Mouse (Mus musculus) heart, embryonic 15.5 days (tissue): ENCODE measurements around the gene Unc80. TPM values are rescaled to one million over a fixed set of nuclear protein-coding genes. Genes with fewer than 3 reads are reported as not detected.
"Not testable (repeated sequence)": the region's sequence is repeated elsewhere in the genome, so short reads cannot be mapped to it uniquely, and the experiment has no call there.

Experiments
- ATAC-seq: fragments of 200-750 bp; cut with Nextera tagmentation; replicated peaks from 2 replicates; pipeline ENCODE4 v1.8.0; 2017; ENCODE audit warnings: low read depth, moderate TSS enrichment; ENCODE audit not compliant: insufficient number of reproducible peaks, insufficient read depth, low FRiP score
- H3K27ac ChIP-seq: fragments of 300-500 bp; sonication (generic); 2 replicates; pipeline ENCODE4 v1.5.1; 2015; ENCODE audit warnings: mild to moderate bottlenecking, inconsistent platforms
- H3K27me3 ChIP-seq: fragments of 300-500 bp; sonication (generic); 2 replicates; pipeline ENCODE4 v1.6.1; 2015; ENCODE audit warnings: inconsistent platforms
- H3K36me3 ChIP-seq: fragments of 300-500 bp; sonication (generic); 2 replicates; pipeline ENCODE4 v1.6.1; 2015; ENCODE audit warnings: mild to moderate bottlenecking, inconsistent platforms
- H3K4me1 ChIP-seq: fragments of 300-500 bp; sonication (generic); replicated peaks from 2 replicates; pipeline ENCODE4 v1.6.1; 2015; ENCODE audit warnings: inconsistent platforms
- H3K4me2 ChIP-seq: fragments of 300-500 bp; sonication (generic); 2 replicates; pipeline ENCODE4 v1.6.1; 2015; ENCODE audit warnings: inconsistent platforms, mild to moderate bottlenecking, moderate library complexity
- H3K4me3 ChIP-seq: fragments of 300-500 bp; sonication (generic); 2 replicates; pipeline ENCODE4 v1.5.1; 2015; ENCODE audit warnings: mild to moderate bottlenecking, inconsistent platforms
- H3K9ac ChIP-seq: fragments of 300-500 bp; sonication (generic); 2 replicates; pipeline ENCODE4 v1.6.1; 2015; ENCODE audit warnings: mild to moderate bottlenecking, inconsistent platforms
- H3K9me3 ChIP-seq: fragments of 300-500 bp; sonication (generic); replicated peaks from 2 replicates; pipeline ENCODE4 v1.6.1; 2016; ENCODE audit warnings: inconsistent platforms
- WGBS: fragments of 180-500 bp; shearing (Covaris S2); methylation state at CpG from one replicate; pipeline ENCODE4 v1.1.7; 2015; ENCODE audit warnings: mixed read lengths; 5-methylcytosine and 5-hydroxymethylcytosine counted together
- polyA plus RNA-seq: library from polyadenylated mRNA; unstranded; fragments of >200 nt; fragmentation: Nextera tagmentation; extraction: Ambion mirVana; gene quantifications from 2 replicates; pipeline ENCODE4 v1.2.1, GENCODE M21; 2015

Unc80 gene
- polyA plus RNA-seq, 1 experiment from 2014 or later, result 0.19 TPM

DNA sequence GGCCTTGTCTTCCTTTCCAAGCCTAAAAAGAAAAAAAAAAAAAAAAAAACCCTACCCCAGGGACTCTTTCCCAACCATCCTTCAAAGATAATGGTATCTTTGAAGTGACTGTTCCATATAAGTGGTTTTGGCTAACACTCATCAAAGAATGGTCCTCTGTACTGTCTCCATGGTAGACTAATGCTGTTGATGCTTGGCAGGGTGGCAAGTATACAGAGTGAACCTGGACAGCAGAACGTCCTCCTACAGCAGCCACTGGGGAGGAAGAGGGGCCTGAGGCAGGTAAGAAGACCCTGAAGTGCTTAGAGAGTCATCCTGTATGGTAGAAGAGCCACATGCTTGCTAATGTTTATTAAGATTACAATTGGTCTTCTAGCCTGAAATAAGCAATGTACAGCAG, 224.1 kb downstream of the Unc80 start:
- Histone ChIP-seq H3K36me3 (no peaks in the 10 kb centered on the region), H3K27ac (no peak overlapping the region), H3K4me1 (no peaks in the 10 kb centered on the region), H3K9me3 (no peaks in the 10 kb centered on the region), H3K27me3 (no peaks in the 10 kb centered on the region), H3K4me3 (no peak overlapping the region), H3K4me2 (no peak overlapping the region), H3K9ac (no peak overlapping the region)
- ATAC-seq, result no peak
- WGBS, result 57% methylated on average over 1 of the region's 1 CpGs

DNA sequence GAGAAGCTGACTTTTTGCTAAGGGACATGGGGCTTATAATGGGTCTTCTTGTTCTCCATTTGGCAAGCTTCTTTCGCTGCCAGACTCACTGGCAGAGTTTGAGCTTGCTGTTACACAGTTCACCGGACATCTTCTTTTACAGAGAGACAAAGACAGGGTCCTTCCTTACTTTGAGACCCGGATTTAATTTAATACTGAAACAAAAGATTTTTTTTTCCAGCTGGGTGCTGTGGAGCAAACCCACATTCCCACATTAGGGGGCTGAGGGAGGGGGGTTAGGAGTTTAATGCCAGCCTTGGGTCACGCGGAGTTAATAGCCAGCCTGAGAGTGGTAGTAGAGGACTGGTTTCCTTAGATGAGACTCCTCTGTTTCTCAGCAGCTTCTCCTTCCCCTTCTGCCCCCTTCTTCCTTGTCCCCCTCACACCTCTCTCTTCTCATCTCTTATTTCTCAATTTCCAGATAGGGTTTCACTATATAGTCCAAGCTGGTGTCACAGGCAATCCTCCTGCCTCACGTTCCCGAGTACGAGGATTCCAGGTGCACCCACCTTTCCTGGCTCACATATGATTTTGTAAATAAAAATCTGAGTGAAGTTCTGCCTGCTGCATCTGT, 224.7 kb downstream of the Unc80 start:
- H3K9me3 ChIP-seq, result no peaks in the 10 kb centered on the region
- no peaks in the 10 kb centered on the region for H3K36me3 ChIP-seq
- 85% methylated on average over 8 of the region's 8 CpGs for WGBS
- H3K4me2 ChIP-seq, result no peak overlapping the region
- H3K9ac ChIP-seq, result no peak overlapping the region
- no peaks in the 10 kb centered on the region for H3K27me3 ChIP-seq
- no peak for ATAC-seq
- no peak overlapping the region for H3K27ac ChIP-seq
- no peak overlapping the region for H3K4me3 ChIP-seq
- no peaks in the 10 kb centered on the region for H3K4me1 ChIP-seq

DNA sequence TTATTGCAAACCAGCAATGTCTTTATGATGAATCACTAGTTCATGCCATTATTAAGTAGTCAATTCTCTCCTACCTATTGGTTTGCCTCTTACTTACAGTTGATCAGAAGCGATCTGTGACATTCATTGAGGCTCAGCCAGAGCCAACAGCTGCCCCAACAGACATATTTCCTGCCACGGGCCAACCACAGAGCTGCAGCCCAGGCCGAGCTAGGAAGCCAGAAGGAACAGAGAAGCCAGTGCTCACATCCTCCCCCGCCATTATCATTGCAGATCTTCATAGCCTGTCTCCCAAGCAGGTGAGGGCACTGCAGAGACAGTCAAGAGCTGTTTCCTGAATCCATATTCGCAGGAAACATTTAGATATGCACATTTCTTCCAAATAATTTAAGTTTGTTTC, 226.1 kb downstream of the Unc80 start:
- 61% methylated on average over 5 of the region's 5 CpGs for WGBS
- no peak overlapping the region for H3K4me2 ChIP-seq
- no peak overlapping the region for H3K9ac ChIP-seq
- H3K4me3 ChIP-seq, result no peak overlapping the region
- no peaks in the 10 kb centered on the region for H3K9me3 ChIP-seq
- H3K36me3 ChIP-seq, result no peaks in the 10 kb centered on the region
- no peak overlapping the region for H3K27ac ChIP-seq
- H3K4me1 ChIP-seq, result no peaks in the 10 kb centered on the region
- no peak for ATAC-seq
- H3K27me3 ChIP-seq, result no peaks in the 10 kb centered on the region

DNA sequence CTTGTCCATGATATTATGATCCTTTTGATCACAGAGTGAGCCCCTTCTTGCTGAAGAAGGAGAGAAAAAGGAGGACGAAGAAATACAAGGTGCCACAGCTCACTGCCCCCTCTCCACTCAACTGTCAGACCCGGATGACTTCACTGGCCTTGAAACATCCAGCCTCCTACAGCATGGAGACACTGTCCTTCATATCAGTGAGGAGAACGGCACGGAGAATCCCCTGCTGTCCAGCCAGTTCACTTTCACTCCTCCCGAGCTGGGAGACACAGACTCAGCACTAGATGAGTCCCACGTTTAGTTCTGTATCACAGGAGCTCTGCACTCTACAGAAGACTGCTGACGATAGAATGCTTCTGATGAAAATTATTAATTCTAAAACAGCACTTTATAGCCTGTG, 227.1 kb downstream of the Unc80 start:
- no peaks in the 10 kb centered on the region for H3K4me1 ChIP-seq
- no peak overlapping the region; the same call in 1 of the 2 replicates for H3K4me2 ChIP-seq
- H3K9me3 ChIP-seq, result no peaks in the 10 kb centered on the region
- ATAC-seq, result no peak
- WGBS, result 37% methylated on average over 7 of the region's 7 CpGs
- no peak overlapping the region for H3K27ac ChIP-seq
- H3K27me3 ChIP-seq, result no peaks in the 10 kb centered on the region
- no peak overlapping the region for H3K9ac ChIP-seq
- no peaks in the 10 kb centered on the region for H3K36me3 ChIP-seq
- no peak overlapping the region for H3K4me3 ChIP-seq

DNA sequence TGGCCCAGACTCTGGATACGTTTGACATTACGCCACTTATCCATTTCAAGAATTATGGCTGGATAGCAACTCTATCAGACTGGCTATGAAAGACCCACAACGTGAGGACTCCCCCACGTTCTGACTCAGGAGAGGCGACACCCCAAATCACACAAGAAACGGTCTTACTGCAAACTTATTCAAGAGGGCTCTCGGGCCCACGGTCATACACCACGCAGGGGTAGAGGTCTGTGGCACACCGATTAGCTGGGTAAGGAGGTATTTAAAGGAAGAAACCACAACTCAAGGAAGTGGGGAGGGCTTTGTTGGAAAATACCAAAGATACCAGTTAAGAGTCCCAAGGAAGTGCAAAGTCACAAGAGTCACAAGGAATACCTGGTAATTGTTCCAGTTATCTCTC, 231.5 kb downstream of the Unc80 start:
- not testable (repeated sequence) for ATAC-seq, H3K4me3 ChIP-seq, H3K27me3 ChIP-seq, H3K9ac ChIP-seq, H3K4me2 ChIP-seq, H3K27ac ChIP-seq, H3K36me3 ChIP-seq, H3K9me3 ChIP-seq
- H3K4me1 ChIP-seq, result peaks cover 14% of the 10 kb centered on the region
- 85% methylated on average over 10 of the region's 10 CpGs for WGBS

DNA sequence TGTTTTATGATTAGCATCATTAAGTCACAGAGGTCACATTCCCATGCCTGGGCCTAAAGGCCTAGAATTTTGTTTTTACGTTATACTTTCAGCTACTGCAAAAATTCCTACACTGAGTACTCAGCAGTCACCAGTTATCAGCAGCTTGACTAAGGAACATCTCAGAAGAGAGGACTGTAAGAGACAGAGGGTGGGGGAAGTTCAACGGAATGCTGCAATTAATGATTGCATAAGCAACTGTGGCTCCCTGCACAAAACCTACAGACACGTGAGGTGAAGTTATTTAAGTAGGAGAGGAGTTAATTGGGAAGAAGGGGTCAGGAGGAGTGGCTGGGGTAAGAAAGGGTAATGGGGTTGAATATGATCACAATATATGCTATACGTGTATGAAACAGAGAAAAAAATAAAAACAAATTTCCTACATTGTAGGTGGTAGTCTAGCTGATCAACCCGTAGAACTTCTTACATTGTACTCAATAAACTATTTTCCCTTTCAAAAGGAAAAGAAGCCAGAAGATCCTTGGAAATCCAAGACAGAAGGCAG, 232.1 kb downstream of the Unc80 start:
- ATAC-seq, result no peak
- Histone ChIP-seq H3K4me3 (peak overlapping the region; percentile 89), H3K36me3 (no peaks in the 10 kb centered on the region), H3K4me2 (peak overlapping the region; percentile 76), H3K27me3 (no peaks in the 10 kb centered on the region), H3K9ac (no peak overlapping the region; the same call in 1 of the 2 replicates), H3K4me1 (peaks cover 14% of the 10 kb centered on the region), H3K9me3 (no peaks in the 10 kb centered on the region), H3K27ac (no peak overlapping the region)
- WGBS, result 43% methylated on average over 5 of the region's 5 CpGs

DNA sequence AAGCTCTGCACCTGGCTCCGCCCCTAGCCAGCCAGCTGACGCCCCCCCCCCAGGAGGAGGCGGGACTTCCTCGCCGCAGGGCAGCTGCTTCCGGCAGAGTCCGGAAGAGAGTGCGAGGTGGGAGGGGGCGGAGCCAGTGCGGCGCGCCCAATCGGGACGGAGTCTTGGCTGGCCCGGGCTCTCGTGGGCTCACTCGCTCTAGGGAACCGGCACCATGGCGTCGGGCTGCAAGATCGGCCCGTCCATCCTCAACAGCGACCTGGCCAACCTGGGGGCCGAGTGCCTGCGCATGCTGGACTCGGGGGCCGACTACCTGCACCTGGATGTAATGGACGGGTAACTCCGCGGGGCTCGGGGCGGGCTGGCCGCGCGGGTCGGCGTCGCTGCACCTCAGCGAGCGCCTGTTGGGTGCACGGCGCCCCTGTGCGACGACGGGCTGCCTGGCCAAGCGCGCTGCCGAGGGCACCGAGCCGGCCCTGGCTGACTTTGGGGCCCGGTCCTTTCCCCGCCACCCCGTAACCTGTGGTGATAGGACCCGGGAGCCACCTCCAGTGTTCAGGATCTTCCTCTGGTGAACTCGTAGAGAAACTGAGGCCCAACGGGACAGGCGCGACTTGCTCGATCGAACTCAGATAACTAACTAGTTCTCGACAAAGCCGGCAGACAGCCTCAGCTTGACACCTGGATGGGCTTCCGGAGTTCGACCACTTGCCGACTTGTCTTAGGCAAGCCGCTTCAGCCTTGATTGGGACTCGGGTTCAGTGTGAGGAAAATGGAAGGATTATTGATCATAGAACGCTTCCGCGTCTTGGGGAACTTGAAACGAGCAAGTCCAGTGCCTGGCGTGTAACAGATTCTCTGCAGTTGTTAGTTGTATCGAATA, 232.8 kb downstream of the Unc80 start, which contains the start of gene Rpe:
TSS of gene Rpe (plus strand) at position 139 of the 883 bp plus-strand sequence.
- Histone ChIP-seq H3K4me1 (peaks cover 14% of the 10 kb centered on the region), H3K4me3 (peak within 1 kb of the TSS; percentile 89), H3K4me2 (peak within 1 kb of the TSS; percentile 76), H3K9me3 (no peaks in the 10 kb centered on the region), H3K27me3 (no peaks in the 10 kb centered on the region), H3K27ac (peak within 1 kb of the TSS; percentile 80), H3K36me3 (no peaks in the 10 kb centered on the region), H3K9ac (peak within 1 kb of the TSS; percentile 81)
- ATAC-seq, result peak; percentile 100
- under 1% methylated on average over 73 of the region's 73 CpGs for WGBS

DNA sequence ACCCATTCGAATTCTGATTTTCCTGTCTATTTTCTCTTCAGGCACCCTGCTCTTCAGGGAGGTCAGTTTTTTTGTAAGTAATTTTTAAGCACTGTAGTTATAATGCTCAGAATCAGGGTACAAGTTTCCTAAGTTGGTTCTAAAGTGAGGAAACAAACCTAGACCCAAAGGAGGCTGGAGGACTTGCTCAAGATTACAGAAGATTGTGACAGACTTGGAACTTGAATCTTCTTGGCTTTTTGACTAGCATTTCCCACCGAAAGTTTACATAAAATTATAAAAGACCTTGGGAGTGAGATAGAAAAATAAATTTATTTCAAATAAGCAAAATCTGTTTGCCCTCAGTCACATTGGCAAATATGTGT, 233.4 kb downstream of the Unc80 start:
- peak overlapping the region; percentile 89 for H3K4me3 ChIP-seq
- peak overlapping the region; percentile 80; the same call in 1 of the 2 replicates for H3K27ac ChIP-seq
- H3K9me3 ChIP-seq, result no peaks in the 10 kb centered on the region
- no peak for ATAC-seq
- peaks cover 14% of the 10 kb centered on the region for H3K4me1 ChIP-seq
- H3K36me3 ChIP-seq, result peaks cover 3% of the 10 kb centered on the region; the same call in 1 of the 2 replicates
- H3K9ac ChIP-seq, result peak overlapping the region; percentile 81
- 19% methylated on average over 2 of the region's 2 CpGs for WGBS
- H3K4me2 ChIP-seq, result peak overlapping the region; percentile 76
- H3K27me3 ChIP-seq, result no peaks in the 10 kb centered on the region

DNA sequence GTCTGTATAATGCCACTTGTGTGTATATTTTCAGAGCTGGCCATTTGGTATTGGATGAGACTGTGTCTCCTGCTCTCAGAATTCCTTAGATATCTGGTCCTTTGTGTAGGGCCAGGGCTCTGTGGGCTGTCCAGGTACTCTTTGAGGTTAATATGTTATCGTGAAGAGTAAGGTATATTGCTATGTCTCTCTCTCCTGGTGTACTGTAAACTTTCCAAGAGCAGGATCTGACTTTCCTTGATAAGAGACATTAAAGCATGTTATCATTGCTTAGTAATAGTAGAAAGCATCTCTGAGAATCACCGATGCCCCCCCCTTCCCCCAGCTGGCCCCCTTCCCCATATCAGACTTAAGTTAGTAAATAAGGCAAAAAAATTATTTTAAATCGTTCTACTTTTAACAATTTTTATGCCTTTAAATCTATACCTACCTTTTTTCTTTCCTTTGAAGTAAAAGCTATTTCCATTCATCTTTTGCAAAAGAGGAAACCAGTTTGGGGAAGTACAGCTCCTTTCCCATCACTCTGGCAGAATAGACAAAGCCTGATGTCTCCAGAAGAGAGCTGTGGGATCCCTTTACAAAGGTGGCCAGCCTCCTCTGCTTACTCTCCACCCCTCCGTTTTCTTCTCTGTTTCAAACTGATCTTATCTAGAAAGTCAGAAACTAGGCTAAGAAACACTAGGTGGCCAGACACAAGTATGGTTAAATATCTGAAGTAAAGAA, 234.6 kb downstream of the Unc80 start:
- no peak for ATAC-seq
- Histone ChIP-seq H3K9ac (no peak overlapping the region), H3K4me3 (no peak overlapping the region), H3K4me2 (no peak overlapping the region; the same call in 1 of the 2 replicates), H3K4me1 (peaks cover 14% of the 10 kb centered on the region), H3K27ac (no peak overlapping the region), H3K27me3 (no peaks in the 10 kb centered on the region), H3K9me3 (no peaks in the 10 kb centered on the region), H3K36me3 (peaks cover 9% of the 10 kb centered on the region)
- 73% methylated on average over 4 of the region's 4 CpGs for WGBS

DNA sequence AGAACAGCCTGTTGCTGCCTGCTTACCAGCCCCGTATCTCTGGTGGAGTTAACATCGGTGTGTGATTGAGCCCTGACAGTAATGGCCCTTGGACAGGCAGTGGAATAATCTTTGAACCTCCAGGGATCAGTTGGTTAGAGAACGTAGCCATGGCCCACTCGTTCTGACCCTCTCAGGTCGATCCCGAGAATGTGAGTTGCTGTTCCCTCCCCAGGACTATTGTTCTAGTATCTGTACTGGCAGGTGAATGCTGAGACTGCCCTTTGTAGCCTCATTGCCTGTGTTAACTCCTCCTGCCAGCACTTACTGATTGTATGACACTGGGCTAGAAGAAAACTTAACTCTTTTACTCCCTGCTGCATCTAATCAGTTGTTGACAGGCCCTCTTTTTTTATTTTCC, 236.4 kb downstream of the Unc80 start:
- Histone ChIP-seq H3K9me3 (no peaks in the 10 kb centered on the region), H3K27me3 (no peaks in the 10 kb centered on the region), H3K4me1 (peaks cover 14% of the 10 kb centered on the region), H3K27ac (no peak overlapping the region), H3K4me2 (no peak overlapping the region), H3K9ac (no peak overlapping the region), H3K36me3 (peaks cover 15% of the 10 kb centered on the region), H3K4me3 (no peak overlapping the region)
- ATAC-seq, result no peak
- 38% methylated on average over 6 of the region's 6 CpGs for WGBS

DNA sequence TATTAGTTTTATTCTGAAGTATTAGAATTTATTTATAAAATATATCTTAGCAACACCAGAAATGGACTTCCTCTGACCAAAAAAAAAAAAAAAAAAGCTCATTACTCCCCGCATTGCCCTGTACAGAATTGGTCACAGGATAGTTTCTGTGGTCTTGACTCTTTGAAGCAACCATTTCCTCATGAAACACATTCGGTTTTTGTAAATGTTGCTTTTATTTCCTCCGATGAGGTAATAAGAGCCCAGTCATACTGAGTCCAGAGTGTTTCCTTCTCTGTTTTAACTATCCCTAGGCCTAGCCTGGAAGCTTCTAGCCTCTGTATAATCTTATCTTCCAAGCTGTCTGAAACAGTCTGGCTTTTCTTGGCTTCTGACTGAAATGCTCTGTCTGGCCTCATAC, 244.7 kb downstream of the Unc80 start:
- no peaks in the 10 kb centered on the region for H3K9me3 ChIP-seq
- H3K4me2 ChIP-seq, result no peak overlapping the region
- no peak for ATAC-seq
- no peaks in the 10 kb centered on the region for H3K27me3 ChIP-seq
- H3K4me1 ChIP-seq, result no peaks in the 10 kb centered on the region
- no peak overlapping the region for H3K27ac ChIP-seq
- WGBS, result 86% methylated on average over 3 of the region's 3 CpGs
- H3K36me3 ChIP-seq, result peaks cover 42% of the 10 kb centered on the region
- no peak overlapping the region for H3K9ac ChIP-seq
- H3K4me3 ChIP-seq, result no peak overlapping the region
